ENCODE assay signal across 8 mouse cellular contexts in genomic region chr10:121432635-121433280, GRCm38 (mm10). TPM values are rescaled to one million over a fixed set of nuclear protein-coding genes. Genes with fewer than 3 reads are reported as not detected.
DNase-seq lines count a peak whose midpoint lies in the region; ATAC-seq lines count a peak whose summit lies in the region.

No protein-coding gene starts in this region.

- H3K36me3 ChIP-seq in lung, embryonic 15.5 days, result no peaks in the 10 kb centered on the region
- H3K36me3 ChIP-seq in heart, embryonic 13.5 days, result no peaks in the 10 kb centered on the region
- H3K36me3 ChIP-seq in liver, embryonic 16.5 days (ENCODE audit: control insufficient read depth, insufficient read depth), result no peaks in the 10 kb centered on the region

- 0 out of 2 replicates have a peak overlapping the region, but pooled peaks have one; percentile 11 for H3K9ac ChIP-seq in lung, embryonic 15.5 days
- H3K9ac ChIP-seq in heart, embryonic 13.5 days, result peak overlapping the region; percentile 77
- H3K9ac ChIP-seq in liver, embryonic 16.5 days (ENCODE audit: low read depth, low read length), result peak overlapping the region; percentile 3; the same call in 1 of the 2 replicates

- peak overlapping the region; percentile 94 for H3K27ac ChIP-seq in lung, embryonic 15.5 days
- H3K27ac ChIP-seq in heart, embryonic 13.5 days (replicated peaks), result peak overlapping the region; percentile 99
- H3K27ac ChIP-seq in liver, embryonic 16.5 days (ENCODE audit: low read length), result peak overlapping the region; percentile 60; the same call in 1 of the 2 replicates

- no peaks in the 10 kb centered on the region for H3K9me3 ChIP-seq in lung, embryonic 15.5 days
- no peaks in the 10 kb centered on the region for H3K9me3 ChIP-seq in heart, embryonic 13.5 days
- H3K9me3 ChIP-seq in liver, embryonic 16.5 days (replicated peaks; ENCODE audit: control insufficient read depth, low read length), result no peaks in the 10 kb centered on the region

- 30% methylated on average over 16 of the region's 16 CpGs for WGBS in lung, embryonic 15.5 days
- 19% methylated on average over 16 of the region's 16 CpGs for WGBS in heart, embryonic 13.5 days
- WGBS in liver, embryonic 16.5 days (ENCODE audit: insufficient replicate concordance), result 11% methylated on average over 16 of the region's 16 CpGs

- DNase-seq in adrenal gland, adult (ENCODE audit: inconsistent age in 2 of 2, low spot score in 1 of 2), result peak; percentile 45 to 72
- no peak for DNase-seq in adrenal gland, postnatal 4 days (ENCODE audit: low spot score in 2 of 2)
- no peak for DNase-seq in lung, postnatal 25 days (ENCODE audit: low spot score)
- no peak for DNase-seq in retina, postnatal 1 day
- no peak for DNase-seq in layer of hippocampus, adult 18-20 months (ENCODE audit: low spot score in 2 of 2)

- no peak overlapping the region for H3K4me3 ChIP-seq in lung, embryonic 15.5 days
- 0 out of 2 replicates have a peak overlapping the region, but pooled peaks have one; percentile 24 for H3K4me3 ChIP-seq in heart, embryonic 13.5 days
- peak overlapping the region; percentile 10; the same call in 1 of the 2 replicates for H3K4me3 ChIP-seq in liver, embryonic 16.5 days (ENCODE audit: low read depth, low read length)

- H3K4me2 ChIP-seq in lung, embryonic 15.5 days, result peak overlapping the region; percentile 33
- peak overlapping the region; percentile 60 for H3K4me2 ChIP-seq in heart, embryonic 13.5 days
- peak overlapping the region; percentile 43 for H3K4me2 ChIP-seq in liver, embryonic 16.5 days (ENCODE audit: low read depth, low read length)

- peaks cover 96% of the 10 kb centered on the region for H3K4me1 ChIP-seq in lung, embryonic 15.5 days
- peaks cover 97% of the 10 kb centered on the region for H3K4me1 ChIP-seq in heart, embryonic 13.5 days
- peaks cover 61% of the 10 kb centered on the region for H3K4me1 ChIP-seq in liver, embryonic 16.5 days (ENCODE audit: control insufficient read depth, low read depth, low read length)

- no peaks in the 10 kb centered on the region for H3K27me3 ChIP-seq in lung, embryonic 15.5 days
- H3K27me3 ChIP-seq in heart, embryonic 13.5 days (replicated peaks), result no peaks in the 10 kb centered on the region
- no peaks in the 10 kb centered on the region for H3K27me3 ChIP-seq in liver, embryonic 16.5 days (ENCODE audit: control insufficient read depth, insufficient read depth, low read depth, low read length)

- no peak for ATAC-seq in lung, embryonic 15.5 days (ENCODE audit: borderline replicate concordance, extremely low read depth, low FRiP score, low TSS enrichment)
- no peak for ATAC-seq in heart, embryonic 13.5 days (ENCODE audit: extremely low read depth, insufficient number of reproducible peaks, low FRiP score, low TSS enrichment)
- 0 out of 2 replicates have a peak, but pooled peaks have one; percentile 13 for ATAC-seq in liver, embryonic 16.5 days (ENCODE audit: low read depth)

RNA-seq across cellular contexts. Expression of gene Rassf3, which starts 43.4 kb away (rescaled TPM):
- 10 to 100 TPM; 37.6 to 44.5 TPM for total RNA-seq in adrenal gland, postnatal 4 days (2021)
- 18.3 and 20.8 TPM in 2 replicates for polyA plus RNA-seq in lung, embryonic 15.5 days (2015; fragmentation: Nextera tagmentation; extraction: Ambion mirVana)
- polyA plus RNA-seq in heart, embryonic 13.5 days (2015; fragmentation: Nextera tagmentation; extraction: Ambion mirVana), result 15.2 and 19.2 TPM in 2 replicates
- 12.1 and 13.3 TPM in 2 replicates for polyA plus RNA-seq in liver, embryonic 16.5 days (2015; fragmentation: Nextera tagmentation; extraction: Ambion mirVana)
- 1 to 10 TPM; 9.6 to 9.8 TPM for total RNA-seq in layer of hippocampus, adult 18-20 months (2021)

Comparison
In these comparisons a context has a peak if more than half of its experiments do, and no peak if none do; other contexts are left out.
1. DNase-seq: peak in adrenal gland, adult (2 of 2); none in adrenal gland, postnatal 4 days (0 of 2), lung, postnatal 25 days (single experiment), retina, postnatal 1 day (single experiment) and layer of hippocampus, adult 18-20 months (0 of 2).
2. H3K9ac ChIP-seq: peak in every context shown above with its lines; median percentile 77 in heart, embryonic 13.5 days; 11 in lung, embryonic 15.5 days; 3 in liver, embryonic 16.5 days.
3. Peak in every context shown above with its lines, with median percentiles within 50 percentile points of each other: H3K27ac ChIP-seq and H3K4me2 ChIP-seq.